Mouse (Mus musculus) cerebral cortex, adult 2 months (tissue): ENCODE data around the gene Lhx6.

Source experiments
- WGBS: fragments of 180-500 bp; shearing (Covaris S2); methylation state at CpG from one replicate; pipeline ENCODE4 v1.1.7; 2018; 5-methylcytosine and 5-hydroxymethylcytosine counted together

Lhx6 gene

DNA sequence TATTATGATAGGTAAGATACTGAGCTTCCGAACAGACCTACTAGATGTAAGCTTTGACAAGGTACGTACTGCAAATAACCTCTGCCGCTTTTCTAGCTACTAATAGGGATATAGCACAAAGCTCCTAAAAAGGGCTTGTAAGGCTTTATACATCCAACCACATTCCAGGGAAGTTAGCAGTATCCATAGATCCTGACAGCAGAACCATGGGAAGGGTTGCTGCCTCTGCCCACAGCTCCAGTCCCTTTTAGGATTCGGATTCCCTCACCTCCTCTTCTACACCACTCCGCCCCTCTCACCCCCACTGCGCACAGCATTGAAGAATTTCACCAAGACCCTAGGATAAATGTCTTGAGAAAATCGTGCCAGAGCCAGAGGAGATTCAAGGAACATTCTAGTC, 11.9 kb downstream of the Lhx6 start:
- WGBS = 21% methylated on average over 7 of the region's 7 CpGs

DNA sequence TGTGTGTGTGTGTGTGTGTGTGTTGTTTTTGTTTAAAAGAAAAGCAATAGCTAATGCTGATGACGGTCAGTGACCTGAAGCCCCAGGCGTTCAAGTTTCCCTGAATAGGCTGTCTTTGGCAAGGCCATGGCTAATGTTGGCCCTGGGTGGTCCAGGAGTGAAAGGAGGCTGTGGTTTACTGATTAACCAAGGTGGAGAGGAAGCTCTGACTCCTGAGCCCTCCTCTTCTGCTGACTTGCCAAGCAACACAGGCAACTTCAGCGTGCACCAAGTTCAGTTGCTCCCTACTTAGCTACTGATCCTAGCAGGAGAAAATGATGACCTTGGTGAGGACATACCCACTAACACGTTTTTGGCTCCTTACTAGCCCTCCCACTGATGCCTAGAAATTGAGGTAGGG, 12.5 kb downstream of the Lhx6 start:
- WGBS = 19% methylated on average over 4 of the region's 4 CpGs

DNA sequence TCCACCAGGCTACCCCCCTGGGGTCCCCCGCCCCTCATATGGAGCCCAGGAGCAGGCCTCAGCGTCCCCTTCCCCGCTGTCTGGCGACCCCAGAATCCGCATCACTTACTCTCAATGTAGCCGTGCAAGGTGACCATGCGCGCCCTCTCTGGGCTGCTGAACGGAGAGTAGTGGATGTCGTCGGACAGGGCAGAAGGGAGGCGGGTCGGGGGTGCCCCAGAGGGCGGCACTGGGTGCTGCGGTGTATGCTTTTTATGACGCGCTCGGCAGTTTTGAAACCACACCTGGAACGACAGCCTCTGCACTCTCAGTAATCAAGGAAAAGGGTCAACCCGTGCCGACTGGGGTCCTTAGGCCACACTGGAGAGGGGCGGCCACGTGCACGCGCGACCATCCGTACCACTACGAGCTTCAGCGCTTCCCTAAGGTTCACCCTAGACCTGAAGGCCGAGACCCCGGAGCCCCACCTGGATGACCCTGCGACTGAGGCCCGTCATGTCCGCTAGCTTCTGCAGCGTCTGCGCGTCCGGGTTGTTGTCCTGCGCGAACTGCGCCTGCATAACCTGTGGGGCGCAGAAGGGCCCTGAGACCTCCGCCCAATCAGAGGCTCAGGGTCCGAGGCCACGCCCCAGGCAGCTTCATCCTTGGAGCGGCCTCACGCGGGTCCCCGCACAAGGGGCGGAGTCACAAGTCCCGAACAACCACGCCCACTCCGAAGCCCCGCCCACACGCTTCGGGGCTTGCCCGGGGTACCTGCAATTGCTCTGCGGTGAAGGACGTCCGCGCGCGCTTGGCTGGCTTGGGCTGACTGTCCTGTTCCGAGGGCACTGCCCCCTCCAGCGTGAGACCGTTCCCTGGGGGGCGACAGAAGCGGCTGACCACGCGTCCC, 14.1 kb downstream of the Lhx6 start:
- 14% methylated on average over 70 of the region's 70 CpGs for WGBS

DNA sequence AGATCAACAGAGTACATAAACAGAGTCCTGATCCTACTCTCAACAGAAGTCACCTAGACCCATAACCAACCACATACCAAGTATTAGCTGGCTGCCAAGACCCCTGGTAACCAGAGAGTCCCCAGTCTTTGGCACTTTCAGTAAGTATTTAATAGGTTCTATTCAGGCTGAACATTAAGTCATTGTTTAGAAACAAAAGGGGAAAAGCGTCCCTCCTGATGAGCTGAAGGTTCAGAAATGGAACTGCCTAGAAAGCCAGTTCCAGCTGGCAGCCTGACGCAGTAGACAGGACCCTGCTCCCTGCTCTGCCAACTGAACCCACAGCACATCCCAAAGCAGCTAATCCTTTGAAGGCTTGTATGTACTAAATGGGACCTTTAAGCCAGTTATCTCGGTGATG, 16.0 kb downstream of the Lhx6 start:
- 52% methylated on average over 3 of the region's 3 CpGs for WGBS

DNA sequence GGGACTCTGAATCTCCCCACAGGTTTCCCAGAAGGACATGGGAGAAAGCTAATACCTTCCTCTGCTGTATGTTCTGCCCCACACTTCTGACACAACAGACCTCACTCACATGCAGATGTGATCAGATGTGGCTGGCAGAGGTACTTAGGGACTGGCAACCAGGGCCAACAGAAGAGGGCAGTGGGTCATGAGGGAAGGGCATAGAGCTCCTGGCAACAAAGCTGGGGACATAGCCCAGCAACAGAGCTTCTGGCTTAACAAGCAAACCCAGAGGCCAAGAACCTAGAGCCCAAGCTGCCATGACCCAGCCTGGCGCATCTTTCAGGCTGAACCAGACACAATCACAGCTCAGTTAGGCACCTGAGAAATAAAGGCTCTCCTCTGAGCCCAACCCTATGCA, 20.2 kb downstream of the Lhx6 start:
- WGBS = 89% methylated on average over 1 of the region's 1 CpGs

DNA sequence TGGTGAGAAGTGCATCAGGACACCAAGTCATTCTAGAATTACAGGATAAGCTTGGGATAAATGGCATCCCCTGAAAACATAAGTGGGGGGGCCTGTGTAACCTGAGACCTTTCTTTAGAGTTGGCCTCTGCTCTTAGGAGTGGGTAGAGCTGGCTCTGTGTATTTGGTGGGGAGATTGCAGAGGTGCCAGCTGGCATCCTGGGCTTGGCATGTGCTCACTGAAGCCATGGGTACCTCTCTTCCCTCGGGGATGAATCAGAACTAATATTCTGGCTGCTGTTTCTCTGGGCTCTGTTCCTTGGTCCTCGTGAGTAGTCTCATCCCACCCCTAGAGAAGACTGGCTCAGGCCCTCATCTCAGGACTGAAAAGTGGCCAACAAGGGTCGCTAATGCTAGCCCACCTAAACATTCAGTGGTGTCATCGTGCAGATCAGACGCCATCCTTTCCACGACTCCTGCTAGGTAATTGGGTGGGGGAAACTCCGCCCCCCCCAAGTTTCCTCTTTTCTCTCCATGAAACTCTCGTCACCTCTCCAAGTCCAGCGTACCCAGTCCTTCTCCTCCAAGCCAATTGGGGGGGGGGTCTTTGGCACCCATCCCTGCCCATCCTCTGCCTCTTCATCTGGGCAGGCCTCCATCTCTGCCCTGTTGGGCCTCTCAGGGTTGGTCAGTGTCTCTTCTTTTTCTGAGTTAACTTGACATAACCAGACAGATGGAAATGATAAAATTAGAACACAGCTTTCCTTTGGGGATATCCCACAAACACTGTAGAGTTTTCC, 22.2 kb downstream of the Lhx6 start:
- 71% methylated on average over 9 of the region's 9 CpGs for WGBS

DNA sequence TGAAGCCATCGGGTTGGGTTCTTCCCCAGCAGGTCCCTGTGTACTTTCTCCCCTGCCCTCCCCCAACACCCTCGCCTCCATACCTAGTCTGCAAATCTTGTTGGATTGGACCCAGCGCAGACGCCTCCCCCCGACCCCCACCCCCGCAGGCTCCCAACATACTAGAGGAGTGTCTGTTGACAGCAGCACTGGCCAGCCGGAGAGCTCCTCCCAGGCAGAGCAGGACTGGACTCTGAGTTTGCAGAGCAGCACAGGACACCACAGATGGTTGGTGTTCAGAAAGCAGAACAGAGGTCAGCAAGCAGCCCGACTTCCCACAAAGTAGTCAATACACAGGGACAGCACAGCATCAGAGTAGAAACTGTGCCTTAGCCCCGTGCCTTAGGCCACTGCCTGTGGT, 23.8 kb downstream of the Lhx6 start:
- 47% methylated on average over 9 of the region's 9 CpGs for WGBS

DNA sequence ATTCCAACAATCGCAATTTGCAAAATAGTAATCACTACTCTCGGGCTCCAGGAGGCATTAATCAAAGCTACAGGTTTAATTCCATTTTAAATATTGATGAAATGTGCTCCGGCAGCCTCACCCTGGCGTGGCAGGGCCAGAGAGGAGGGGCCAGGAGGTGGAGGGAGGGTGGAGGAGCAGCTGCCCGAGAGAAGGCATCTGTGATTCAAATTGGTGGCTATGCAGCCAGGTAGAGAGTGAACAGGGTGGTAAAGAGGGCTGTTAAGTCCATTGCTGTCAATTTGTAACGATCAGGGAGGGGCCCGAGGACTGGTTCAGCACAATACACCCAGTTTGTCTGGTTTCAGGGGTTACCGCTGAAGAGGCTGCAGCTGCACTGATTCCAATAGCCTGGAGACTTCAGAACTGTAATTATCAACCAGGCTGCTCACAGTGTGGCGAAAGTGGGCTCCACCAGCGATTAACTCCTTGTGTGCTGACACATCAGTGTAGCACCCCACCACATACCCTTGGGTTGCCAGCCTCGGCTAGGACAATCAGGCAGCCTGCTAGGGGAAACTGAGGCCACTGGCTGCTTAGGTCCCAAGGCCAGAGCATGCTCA, 27.9 kb downstream of the Lhx6 start:
- WGBS = 35% methylated on average over 11 of the region's 11 CpGs

DNA sequence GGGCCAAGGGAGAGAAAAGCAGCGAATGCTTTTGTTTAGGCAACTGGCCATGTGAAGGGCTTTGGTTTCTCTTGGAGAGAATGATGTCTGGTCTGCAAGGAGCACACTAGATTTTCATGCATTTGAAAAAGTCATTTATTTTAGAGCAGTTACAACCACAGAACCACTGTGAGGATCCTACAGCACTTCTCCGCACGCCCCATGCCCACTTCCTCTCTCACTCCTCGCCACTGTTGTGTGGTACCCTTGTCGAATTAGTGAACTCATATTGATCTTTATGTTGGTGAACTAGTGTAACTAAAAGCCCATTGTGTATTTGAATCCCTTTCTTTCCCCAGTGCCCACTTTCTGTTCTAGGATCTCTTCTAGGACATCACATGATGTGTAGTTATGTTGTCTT, 30.0 kb downstream of the Lhx6 start:
- 89% methylated on average over 5 of the region's 5 CpGs for WGBS

DNA sequence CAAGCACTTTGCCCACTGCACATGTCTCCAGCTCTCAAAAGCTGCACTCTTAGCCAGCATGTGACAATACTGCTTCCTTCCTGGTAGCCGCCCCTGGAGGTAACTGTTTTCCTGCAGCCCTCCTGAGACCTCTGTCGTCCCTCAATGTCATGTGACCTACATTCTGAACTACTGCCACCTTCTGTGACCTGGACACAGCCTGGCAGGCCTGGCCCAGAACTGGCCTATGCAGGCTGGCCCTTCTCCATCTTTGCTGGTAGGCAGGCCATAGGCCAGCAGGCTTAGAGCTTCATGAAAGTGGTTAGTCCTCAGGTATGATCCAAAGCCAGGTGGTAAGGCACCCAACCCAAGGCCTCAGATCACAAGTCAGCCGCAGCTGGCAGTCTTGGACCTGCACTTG, 31.4 kb downstream of the Lhx6 start:
- WGBS = 69% methylated on average over 3 of the region's 3 CpGs

DNA sequence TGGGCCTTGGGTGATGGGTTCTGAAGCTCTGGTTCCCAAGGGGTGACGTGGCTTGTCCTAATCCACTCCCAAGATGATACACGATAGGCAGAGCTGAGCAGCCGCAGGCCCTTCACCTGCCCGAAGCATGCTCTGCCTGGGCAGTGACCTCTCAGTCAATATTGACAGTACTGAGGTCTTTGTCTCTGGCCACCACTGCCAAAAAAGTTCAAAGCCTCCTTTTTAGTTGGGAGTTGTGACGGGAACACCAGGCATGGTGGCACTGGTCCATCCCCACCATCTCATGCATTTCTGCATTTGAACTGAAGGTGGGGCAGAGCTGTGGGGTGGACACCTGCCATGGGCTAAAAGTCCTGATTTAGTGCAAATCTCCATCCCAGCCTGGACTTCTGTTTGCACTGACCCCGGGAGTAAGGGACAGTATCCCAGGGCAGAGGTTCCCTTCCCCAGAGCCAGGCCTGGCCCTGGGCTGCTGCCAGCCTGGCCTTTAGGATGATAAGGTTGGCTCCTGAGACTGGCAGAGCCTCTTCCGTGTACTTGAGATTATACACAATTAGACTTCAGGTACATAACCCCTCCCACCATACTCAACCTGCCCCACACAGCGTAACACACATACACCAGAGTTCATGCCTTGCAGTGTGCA, 33.4 kb downstream of the Lhx6 start:
- 85% methylated on average over 8 of the region's 8 CpGs for WGBS

DNA sequence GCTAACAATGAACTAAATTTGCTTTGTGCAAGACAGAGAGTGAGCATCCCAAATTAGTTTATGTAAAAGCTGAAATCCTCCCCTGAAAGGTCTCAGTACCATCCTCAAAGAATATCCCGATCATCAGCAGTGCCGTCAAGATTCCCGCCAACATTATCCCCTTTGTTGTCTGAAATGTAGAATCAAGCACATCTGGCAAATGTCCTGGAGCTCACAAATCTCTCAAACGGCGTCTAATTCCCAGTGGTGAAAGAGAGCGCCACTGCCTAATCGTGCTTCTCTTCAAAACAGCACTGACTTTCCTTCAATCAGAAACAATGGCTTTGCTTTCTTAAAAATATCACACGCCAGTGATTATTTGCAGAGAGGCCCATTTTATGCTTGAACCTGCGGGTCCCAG, 38.1 kb downstream of the Lhx6 start:
- WGBS = 68% methylated on average over 9 of the region's 9 CpGs

DNA sequence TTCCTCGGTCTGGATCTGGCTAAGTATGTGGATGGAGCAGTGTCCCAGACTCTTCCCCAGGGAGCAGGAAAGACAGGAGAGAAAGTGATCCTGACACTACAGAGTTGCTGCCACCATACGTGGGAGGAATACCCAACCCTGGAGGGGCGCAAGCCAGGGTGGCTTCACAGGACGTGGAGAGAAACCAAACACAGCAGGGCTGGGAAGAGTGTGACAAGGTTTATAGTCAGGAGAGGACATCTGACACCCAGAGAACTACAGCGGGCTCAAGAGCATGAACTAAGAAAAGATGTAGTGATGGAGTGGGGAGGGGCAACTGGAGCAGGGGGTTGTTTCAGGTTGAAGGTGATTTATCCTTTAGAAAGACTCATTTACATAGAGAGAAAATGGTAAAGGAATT, 43.8 kb downstream of the Lhx6 start:
- WGBS = 84% methylated on average over 5 of the region's 5 CpGs

DNA sequence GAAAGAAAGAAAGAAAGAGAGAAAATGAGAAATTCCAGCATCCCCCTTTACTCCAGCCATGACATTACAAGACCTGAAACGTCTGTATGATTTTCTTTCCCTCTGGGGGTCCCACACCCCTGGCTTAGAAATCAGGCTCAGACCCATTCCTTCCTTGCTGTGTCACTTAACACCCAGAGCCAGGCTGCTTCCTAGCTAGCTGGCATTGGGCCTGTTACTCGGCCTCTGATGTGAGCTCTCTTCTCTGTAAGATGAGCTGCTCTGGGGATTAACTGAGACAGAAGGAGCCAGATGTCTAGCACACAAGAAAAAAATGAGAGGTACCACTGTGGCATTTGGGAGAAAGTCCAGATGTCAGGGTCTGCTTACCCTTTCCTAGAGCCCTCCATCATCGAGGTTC, 49.0 kb downstream of the Lhx6 start:
- WGBS = 70% methylated on average over 3 of the region's 3 CpGs

DNA sequence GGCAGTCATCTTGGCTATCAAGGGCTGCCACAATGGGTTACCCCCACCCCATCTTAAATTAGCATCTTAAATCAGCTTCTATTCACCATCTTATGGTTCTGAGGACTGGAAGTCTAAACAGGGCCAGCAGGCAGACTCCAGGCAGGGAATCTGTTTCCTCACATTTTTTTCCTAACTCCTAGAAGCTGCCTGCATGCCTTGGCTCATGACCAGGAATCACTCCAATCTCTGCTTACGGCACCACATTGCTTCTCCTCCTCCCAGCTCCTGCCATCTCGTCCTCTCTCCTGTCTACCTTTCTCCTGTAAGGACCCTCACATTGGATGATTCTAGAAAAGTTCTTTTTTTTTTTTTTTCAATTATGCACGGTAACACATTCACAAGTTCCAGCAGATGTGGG, 52.0 kb downstream of the Lhx6 start:
- 47% methylated on average over 3 of the region's 3 CpGs for WGBS

DNA sequence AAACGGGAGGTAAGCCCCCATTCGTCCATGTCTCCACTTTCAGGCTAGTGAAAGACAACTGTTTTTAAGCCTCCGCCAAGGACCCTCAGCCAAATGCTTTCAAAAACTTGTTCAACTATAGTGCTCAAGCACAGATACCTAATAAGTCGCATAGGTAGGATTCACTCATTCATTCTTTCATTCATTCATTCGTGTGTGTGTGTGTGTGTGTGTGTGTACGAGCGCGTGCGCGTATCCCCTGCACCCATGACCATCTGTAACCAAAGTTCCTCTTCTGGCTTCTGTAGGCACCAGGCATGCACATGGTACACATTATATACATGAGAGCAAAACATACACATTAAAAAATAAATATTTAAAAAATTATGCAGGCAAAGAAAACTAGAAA, 55.6 kb downstream of the Lhx6 start:
- WGBS = 33% methylated on average over 10 of the region's 10 CpGs

DNA sequence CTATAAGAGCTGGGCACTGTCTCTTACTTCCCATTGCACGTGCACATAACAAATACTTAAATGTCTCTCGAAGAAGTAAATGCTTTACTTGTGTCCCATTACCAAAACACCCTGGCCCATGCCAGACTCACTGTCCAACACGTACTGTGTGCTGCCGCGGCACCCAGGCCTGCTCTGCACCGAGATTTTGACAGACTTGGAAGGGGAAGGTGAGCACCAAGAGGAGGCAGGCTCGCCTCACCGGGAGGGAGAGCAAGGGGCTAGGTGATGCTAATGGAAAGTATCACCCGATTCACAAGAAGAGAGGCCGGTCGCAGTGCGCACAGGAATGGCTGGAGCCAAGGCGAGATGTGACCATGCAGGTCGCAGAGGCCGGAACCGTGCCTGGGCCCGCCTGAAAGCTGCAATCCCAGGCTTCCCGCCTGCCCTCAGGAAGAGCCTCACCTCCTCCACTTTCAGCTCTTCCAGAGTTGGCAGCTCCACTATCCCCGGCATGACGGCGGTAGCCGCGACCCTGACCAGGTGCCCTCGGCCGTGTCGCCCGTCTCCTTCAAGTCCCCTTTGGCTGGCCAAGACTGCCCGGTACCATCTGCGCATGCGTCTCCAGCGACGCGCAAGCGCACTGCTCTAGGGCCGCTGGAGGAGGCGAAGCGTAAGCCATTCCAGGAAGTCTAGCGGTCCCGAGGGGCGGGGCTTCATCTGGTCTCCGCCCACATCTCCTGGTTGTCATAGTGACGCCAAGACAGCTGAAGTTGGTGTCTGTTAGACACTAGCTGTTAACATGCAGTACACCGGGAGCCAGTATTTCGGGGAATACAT, 56.3 kb downstream of the Lhx6 start, which contains the start of the genes Ndufa8 and Morn5:
TSS of gene Ndufa8 (minus strand) at position 659 of the 819 bp plus-strand sequence.
TSS of gene Morn5 (plus strand) at position 711 of the 819 bp plus-strand sequence.
- WGBS = under 1% methylated on average over 44 of the region's 44 CpGs

DNA sequence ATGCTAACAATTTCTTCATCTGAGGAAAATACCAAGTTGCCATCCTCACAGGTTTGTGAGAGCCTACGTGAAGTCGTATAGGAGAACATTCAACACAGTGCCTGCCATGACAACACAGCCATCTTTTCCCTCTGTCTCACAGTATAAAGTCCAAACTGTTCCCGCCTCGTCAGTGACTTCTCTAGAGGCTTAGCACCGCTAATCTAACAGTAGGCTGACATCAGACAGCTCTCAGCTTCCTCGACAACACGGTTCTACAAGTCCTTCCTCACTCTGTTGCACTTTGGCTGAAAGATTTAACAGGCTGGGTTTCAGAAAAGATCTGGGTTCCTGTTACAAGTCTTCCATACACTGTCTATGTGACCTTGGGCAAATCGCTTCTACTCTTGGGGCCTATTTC, 57.0 kb downstream of the Lhx6 start:
- WGBS = 38% methylated on average over 8 of the region's 8 CpGs

DNA sequence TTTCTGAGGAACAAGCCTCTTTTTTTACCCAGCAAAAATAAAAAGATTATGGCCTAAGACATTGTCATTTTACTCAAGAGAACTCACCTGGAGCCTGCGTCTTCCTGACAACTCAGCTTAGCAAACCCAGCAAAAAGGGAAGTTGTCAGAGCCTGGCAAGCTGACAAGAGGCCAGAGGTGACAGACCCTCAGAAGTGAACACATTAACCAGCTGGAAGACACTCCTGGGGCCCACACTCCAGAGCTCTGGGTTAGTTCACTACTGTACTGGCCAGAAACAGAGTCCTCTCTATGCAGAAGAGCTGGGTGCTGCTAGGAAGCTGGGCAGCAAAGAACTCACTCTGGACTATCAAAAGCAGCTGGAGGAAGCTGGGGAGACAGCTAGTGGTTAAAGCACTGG, 64.3 kb downstream of the Lhx6 start:
- WGBS = 89% methylated on average over 1 of the region's 1 CpGs

DNA sequence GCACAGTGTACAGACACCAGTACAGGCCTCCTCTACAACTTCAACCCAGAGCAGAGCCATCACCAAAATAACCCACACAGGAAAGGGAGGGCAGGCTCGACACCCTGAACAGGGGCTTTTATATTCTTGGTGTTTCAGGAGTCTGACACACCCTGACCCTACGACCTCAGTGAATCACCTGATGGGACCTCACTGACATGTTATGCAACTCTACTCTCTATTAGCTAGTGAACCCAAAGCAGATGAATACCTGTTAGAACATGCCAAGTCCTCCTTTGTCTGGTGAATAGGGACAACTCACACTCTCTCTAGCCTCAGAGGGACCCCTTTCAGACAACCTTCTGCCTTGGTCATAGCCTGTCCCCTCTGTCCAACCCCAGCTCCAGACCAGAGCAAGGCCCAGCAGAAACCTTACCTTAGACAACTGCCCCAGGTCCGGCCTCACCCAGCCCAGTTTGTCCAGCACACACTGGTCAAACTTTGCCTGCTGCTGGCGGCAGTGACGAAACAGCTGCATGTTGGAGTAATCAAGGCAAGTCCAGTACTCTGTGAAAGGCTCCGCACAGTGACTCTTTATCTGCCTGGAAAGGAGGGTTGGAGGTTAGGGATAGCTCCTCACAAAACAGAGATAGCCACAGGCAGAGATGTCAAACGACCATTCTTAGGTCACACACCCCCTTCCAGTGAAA, 65.8 kb downstream of the Lhx6 start:
- WGBS = 73% methylated on average over 7 of the region's 7 CpGs
